Mouse (Mus musculus) forebrain, embryonic 12.5 days (tissue): ENCODE measurements at regions not wholly inside any gene's neighbourhood (a gene's known extent, or its start where the extent isn't known, plus 50 kb on each side); places are given as distances from the start of the nearest gene placed in this dataset.

Experiments used
- ATAC-seq: fragments of 200-750 bp; cut with Nextera tagmentation; 2 replicates; pipeline ENCODE4 v1.8.0; 2017; ENCODE audit warnings: moderate TSS enrichment; ENCODE audit not compliant: low FRiP score
- H3K27ac ChIP-seq: fragments of 300-500 bp; sonication (generic); 2 replicates; pipeline ENCODE4 v1.5.1; 2016; ENCODE audit warnings: mild to moderate bottlenecking
- H3K27me3 ChIP-seq: fragments of 300-500 bp; sonication (generic); 2 replicates; pipeline ENCODE4 v1.6.1; 2016; ENCODE audit warnings: mild to moderate bottlenecking
- H3K36me3 ChIP-seq: fragments of 300-500 bp; sonication (generic); replicated peaks from 2 replicates; pipeline ENCODE4 v1.6.1; 2016; ENCODE audit warnings: mild to moderate bottlenecking
- H3K4me1 ChIP-seq: fragments of 300-500 bp; sonication (generic); 2 replicates; pipeline ENCODE4 v1.6.1; 2016
- H3K4me2 ChIP-seq: fragments of 300-500 bp; sonication (generic); 2 replicates; pipeline ENCODE4 v1.6.1; 2016; ENCODE audit warnings: mild to moderate bottlenecking, moderate library complexity
- H3K4me3 ChIP-seq: fragments of 300-500 bp; sonication (generic); replicated peaks from 2 replicates; pipeline ENCODE4 v1.5.1; 2016; ENCODE audit warnings: mild to moderate bottlenecking
- H3K9ac ChIP-seq: fragments of 300-500 bp; sonication (generic); 2 replicates; pipeline ENCODE4 v1.6.1; 2016; ENCODE audit warnings: mild to moderate bottlenecking
- H3K9me3 ChIP-seq: fragments of 300-500 bp; sonication (generic); 2 replicates; pipeline ENCODE4 v1.6.1; 2016
- WGBS: fragments of 180-500 bp; shearing (Covaris S2); methylation state at CpG from one replicate; pipeline ENCODE4 v1.1.7; 2016; 5-methylcytosine and 5-hydroxymethylcytosine counted together

DNA sequence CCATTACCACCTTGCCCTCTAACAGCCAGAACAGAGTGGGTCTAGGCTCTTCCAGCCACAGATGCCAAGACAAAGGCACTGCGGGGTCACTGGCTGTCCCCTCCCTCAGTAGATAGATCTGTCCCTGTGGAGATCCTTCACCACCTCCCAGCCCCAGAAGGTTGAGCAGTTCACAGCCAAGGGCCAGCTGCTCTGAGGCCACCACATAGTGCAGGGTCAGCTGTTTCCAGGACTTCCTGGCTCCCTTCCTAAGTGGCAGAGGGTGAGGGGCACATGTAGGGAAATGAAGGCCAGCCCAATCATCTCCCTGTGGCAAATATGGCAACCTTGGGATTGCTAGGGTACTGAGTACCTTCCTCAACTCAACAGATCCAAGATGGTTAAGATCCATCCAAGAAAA is 187.8 kb downstream of the Fam43a start:
- Histone ChIP-seq H3K4me3 (no peak overlapping the region), H3K27ac (no peak overlapping the region), H3K9me3 (no peaks in the 10 kb centered on the region), H3K27me3 (no peaks in the 10 kb centered on the region), H3K36me3 (no peaks in the 10 kb centered on the region), H3K4me1 (peaks cover 16% of the 10 kb centered on the region), H3K4me2 (no peak overlapping the region), H3K9ac (no peak overlapping the region)
- no peak for ATAC-seq
- 85% methylated on average over 1 of the region's 1 CpGs for WGBS

- no peak overlapping the region for H3K4me3 ChIP-seq
- H3K36me3 ChIP-seq: no peaks in the 10 kb centered on the region
- no peaks in the 10 kb centered on the region for H3K9me3 ChIP-seq
- no peaks in the 10 kb centered on the region for H3K27me3 ChIP-seq
- H3K9ac ChIP-seq: no peak overlapping the region
- peaks cover 16% of the 10 kb centered on the region for H3K4me1 ChIP-seq
- ATAC-seq: no peak
- H3K27ac ChIP-seq: no peak overlapping the region
- WGBS: 89% methylated on average over 11 of the region's 11 CpGs
- H3K4me2 ChIP-seq: no peak overlapping the region
Observed at GRCm38 (mm10) chr16:30788321-30788781, 188.8 kb downstream of the Fam43a start.

DNA sequence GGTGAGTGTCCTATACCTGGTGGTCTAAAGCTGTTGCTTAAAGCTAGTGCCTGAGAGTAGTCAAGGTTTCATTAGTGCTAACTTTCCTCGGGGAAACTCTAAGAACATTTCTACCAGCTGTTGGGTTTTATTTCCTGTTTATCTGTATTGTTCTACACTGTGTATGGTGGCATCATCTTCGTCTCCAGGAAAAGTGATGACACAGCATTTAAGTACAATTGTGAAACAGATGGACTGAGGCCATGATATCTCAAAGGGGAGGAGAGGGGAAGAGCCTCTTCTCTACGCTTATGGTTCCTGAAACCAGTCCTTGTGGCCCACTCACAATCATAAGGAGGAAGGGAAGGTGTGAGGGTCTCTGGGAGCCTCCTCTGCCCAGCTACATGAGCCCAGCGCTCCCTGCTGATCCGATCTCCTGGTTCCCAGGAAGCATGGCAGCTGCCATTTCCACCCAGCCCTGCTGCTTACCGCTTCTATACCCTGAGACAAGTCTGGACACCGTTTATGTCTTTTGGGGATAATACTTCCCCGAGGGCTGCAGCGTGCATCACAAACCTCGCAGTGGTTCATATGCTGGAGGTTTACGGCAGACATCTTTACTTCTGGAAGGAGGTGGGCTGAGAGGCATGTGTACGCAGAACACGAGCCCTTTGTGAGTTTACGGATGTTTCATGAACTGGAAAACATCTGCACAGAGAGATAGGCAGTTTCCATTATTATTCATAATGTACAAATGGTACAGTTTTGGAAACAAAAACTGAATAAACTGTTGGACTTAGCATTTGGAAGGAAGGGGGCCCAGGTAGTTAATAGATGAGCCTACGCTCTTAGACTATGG is 189.6 kb downstream of the Fam43a start:
- H3K4me2 ChIP-seq: no peak overlapping the region
- H3K4me3 ChIP-seq: no peak overlapping the region
- H3K27me3 ChIP-seq: no peaks in the 10 kb centered on the region
- no peak overlapping the region for H3K9ac ChIP-seq
- peaks cover 16% of the 10 kb centered on the region for H3K4me1 ChIP-seq
- no peaks in the 10 kb centered on the region for H3K9me3 ChIP-seq
- 91% methylated on average over 15 of the region's 15 CpGs for WGBS
- H3K27ac ChIP-seq: no peak overlapping the region
- no peaks in the 10 kb centered on the region for H3K36me3 ChIP-seq
- ATAC-seq: no peak

- Histone ChIP-seq H3K27ac (0 out of 2 replicates have a peak overlapping the region, but pooled peaks have one; percentile 61), H3K27me3 (no peaks in the 10 kb centered on the region)
- WGBS: 59% methylated on average over 3 of the region's 3 CpGs
Observed at GRCm38 (mm10) chr16:30790036-30790435, 190.5 kb downstream of the Fam43a start.

DNA sequence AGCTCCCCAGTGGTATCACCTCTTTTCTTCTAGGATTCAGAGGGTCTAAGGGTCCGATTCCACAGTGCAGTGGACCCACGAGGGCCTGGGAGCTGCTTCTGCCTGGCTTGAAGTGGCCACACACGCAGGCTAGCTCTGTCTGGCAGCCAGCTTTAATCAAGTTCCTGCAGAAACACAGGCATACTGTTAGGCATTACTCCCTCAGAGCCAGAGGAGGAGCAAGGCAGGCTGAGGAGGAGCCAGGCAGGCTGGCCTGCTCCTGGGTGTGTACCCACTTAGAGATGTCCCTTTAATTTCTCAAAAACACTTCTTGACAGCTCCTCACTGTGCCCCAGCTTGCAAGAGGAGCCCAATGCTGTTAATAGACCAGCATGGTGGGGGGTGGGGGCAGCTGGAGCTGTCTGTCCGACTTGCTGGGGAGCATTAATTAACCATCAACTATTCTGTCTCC is 191.1 kb downstream of the Fam43a start:
- peak; percentile 39; the same call in 1 of the 2 replicates for ATAC-seq
- Histone ChIP-seq H3K27ac (peak overlapping the region; percentile 61; the same call in 1 of the 2 replicates), H3K27me3 (no peaks in the 10 kb centered on the region), H3K36me3 (no peaks in the 10 kb centered on the region), H3K4me3 (no peak overlapping the region), H3K9ac (no peak overlapping the region), H3K9me3 (no peaks in the 10 kb centered on the region), H3K4me2 (no peak overlapping the region), H3K4me1 (peaks cover 16% of the 10 kb centered on the region)
- WGBS: 33% methylated on average over 4 of the region's 4 CpGs

More at GRCm38 (mm10) chr16:30790036-30790435, 190.5 kb downstream of the Fam43a start:
- H3K4me1 ChIP-seq: peaks cover 16% of the 10 kb centered on the region
- no peaks in the 10 kb centered on the region for H3K36me3 ChIP-seq
- no peaks in the 10 kb centered on the region for H3K9me3 ChIP-seq
- ATAC-seq: no peak
- H3K4me2 ChIP-seq: no peak overlapping the region
- no peak overlapping the region for H3K4me3 ChIP-seq
- H3K9ac ChIP-seq: no peak overlapping the region

- H3K27me3 ChIP-seq: no peaks in the 10 kb centered on the region
- WGBS: 74% methylated on average over 10 of the region's 10 CpGs
- H3K36me3 ChIP-seq: no peaks in the 10 kb centered on the region
- H3K4me1 ChIP-seq: peaks cover 16% of the 10 kb centered on the region
- no peak overlapping the region for H3K4me2 ChIP-seq
- no peaks in the 10 kb centered on the region for H3K9me3 ChIP-seq
- H3K27ac ChIP-seq: 0 out of 2 replicates have a peak overlapping the region, but pooled peaks have one; percentile 61
- H3K9ac ChIP-seq: no peak overlapping the region
- no peak overlapping the region for H3K4me3 ChIP-seq
- ATAC-seq: no peak
Observed at GRCm38 (mm10) chr16:30791048-30791855, 191.7 kb downstream of the Fam43a start.

DNA sequence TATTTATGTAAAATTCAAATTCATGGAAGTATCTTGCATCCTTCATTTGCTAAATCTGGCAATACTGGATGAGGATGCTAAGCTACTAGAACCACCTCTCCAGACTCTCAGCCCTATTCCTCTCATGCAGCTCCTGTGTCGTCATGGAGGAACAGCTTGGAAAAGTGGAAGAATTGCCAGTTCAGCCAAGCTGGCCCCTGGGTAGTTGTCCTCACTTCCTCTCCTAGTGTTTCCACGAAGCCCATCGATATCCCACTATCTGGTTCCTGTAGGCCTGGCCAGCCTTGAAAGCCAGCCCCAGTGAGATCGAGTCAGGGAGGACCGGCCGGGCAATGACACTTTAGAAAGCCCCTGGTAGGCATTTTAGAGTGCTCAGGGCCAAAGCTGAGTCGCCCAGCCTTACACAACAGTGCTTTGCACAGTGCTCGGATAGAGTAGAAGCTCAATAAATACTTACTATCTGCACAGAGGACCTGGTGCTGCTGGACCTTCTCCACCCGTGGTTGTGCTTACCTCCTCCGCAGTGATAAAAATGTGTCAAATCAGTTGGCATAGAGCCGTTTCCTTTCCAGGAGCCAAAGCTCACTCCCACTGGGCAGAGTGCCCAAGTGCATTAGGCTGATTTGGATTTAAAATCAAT is 193.3 kb downstream of the Fam43a start:
- H3K9ac ChIP-seq: no peak overlapping the region
- no peak overlapping the region for H3K27ac ChIP-seq
- H3K36me3 ChIP-seq: no peaks in the 10 kb centered on the region
- no peaks in the 10 kb centered on the region for H3K27me3 ChIP-seq
- H3K4me2 ChIP-seq: no peak overlapping the region
- 84% methylated on average over 11 of the region's 11 CpGs for WGBS
- H3K4me3 ChIP-seq: no peak overlapping the region
- ATAC-seq: no peak
- H3K4me1 ChIP-seq: peaks cover 16% of the 10 kb centered on the region
- H3K9me3 ChIP-seq: no peaks in the 10 kb centered on the region

- H3K9me3 ChIP-seq: no peaks in the 10 kb centered on the region
- no peaks in the 10 kb centered on the region for H3K36me3 ChIP-seq
- H3K27ac ChIP-seq: no peak overlapping the region
- H3K4me1 ChIP-seq: peaks cover 16% of the 10 kb centered on the region
- H3K27me3 ChIP-seq: no peaks in the 10 kb centered on the region
- no peak overlapping the region for H3K9ac ChIP-seq
- WGBS: 69% methylated on average over 9 of the region's 9 CpGs
- H3K4me2 ChIP-seq: no peak overlapping the region
- no peak for ATAC-seq
- no peak overlapping the region for H3K4me3 ChIP-seq
Observed at GRCm38 (mm10) chr16:30793378-30793753, 193.8 kb downstream of the Fam43a start.

GRCm38 (mm10) chr16:30793856-30794255 is 194.3 kb downstream of the Fam43a start:
- no peaks in the 10 kb centered on the region for H3K9me3 ChIP-seq
- 92% methylated on average over 3 of the region's 3 CpGs for WGBS
- H3K27me3 ChIP-seq: no peaks in the 10 kb centered on the region
- peaks cover 16% of the 10 kb centered on the region for H3K4me1 ChIP-seq
- H3K9ac ChIP-seq: no peak overlapping the region
- H3K27ac ChIP-seq: no peak overlapping the region
- no peak overlapping the region for H3K4me2 ChIP-seq
- no peak overlapping the region for H3K4me3 ChIP-seq
- ATAC-seq: no peak
- H3K36me3 ChIP-seq: no peaks in the 10 kb centered on the region

DNA sequence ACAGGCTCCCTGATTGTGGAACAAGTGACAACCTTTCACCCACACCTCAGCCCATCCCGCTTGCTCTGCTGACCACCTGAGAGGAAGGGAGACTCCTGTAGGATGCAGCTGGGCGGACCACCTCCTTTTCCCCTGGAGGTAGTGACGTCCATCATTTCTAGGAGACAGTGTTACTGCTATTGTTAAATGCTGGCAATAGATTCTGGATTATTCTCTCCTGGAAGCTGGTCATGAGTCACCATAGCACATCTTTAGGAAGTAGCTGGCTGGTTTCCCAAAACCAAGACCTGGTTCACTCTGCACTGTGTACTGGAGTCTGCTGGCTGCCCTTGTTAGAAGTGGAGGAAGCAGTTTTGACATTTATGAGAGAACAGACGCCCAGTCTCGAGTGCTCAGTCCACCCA is 196.0 kb downstream of the Fam43a start:
- Histone ChIP-seq H3K4me2 (no peak overlapping the region), H3K9ac (no peak overlapping the region), H3K36me3 (no peaks in the 10 kb centered on the region), H3K9me3 (no peaks in the 10 kb centered on the region), H3K4me1 (peaks cover 9% of the 10 kb centered on the region), H3K27me3 (no peaks in the 10 kb centered on the region), H3K27ac (no peak overlapping the region), H3K4me3 (no peak overlapping the region)
- WGBS: 92% methylated on average over 5 of the region's 5 CpGs
- ATAC-seq: no peak

DNA sequence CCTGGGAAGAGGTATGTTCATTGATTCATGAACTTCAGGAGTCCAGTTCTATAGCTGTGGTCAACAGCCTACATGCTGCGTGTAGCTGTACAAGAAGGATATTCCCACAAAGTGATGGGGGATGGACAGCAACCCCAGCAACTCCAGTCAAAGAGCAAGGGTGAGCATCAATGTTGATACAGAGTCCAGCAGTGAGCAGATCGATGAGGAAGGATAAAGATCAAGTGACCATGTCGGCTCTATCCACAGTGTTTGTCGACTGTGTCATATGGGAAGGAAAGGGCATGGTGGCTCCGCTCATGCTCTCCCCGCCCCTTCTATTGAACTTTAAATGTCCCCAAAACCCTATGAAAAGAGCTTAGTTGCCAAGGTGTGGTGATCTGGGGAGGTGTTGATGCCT is 196.6 kb downstream of the Fam43a start:
- Histone ChIP-seq H3K4me3 (no peak overlapping the region), H3K36me3 (no peaks in the 10 kb centered on the region), H3K27me3 (no peaks in the 10 kb centered on the region), H3K9ac (no peak overlapping the region), H3K4me1 (peaks cover 3% of the 10 kb centered on the region; the same call in 1 of the 2 replicates), H3K9me3 (no peaks in the 10 kb centered on the region), H3K27ac (no peak overlapping the region), H3K4me2 (no peak overlapping the region)
- WGBS: 93% methylated on average over 6 of the region's 6 CpGs
- ATAC-seq: no peak

DNA sequence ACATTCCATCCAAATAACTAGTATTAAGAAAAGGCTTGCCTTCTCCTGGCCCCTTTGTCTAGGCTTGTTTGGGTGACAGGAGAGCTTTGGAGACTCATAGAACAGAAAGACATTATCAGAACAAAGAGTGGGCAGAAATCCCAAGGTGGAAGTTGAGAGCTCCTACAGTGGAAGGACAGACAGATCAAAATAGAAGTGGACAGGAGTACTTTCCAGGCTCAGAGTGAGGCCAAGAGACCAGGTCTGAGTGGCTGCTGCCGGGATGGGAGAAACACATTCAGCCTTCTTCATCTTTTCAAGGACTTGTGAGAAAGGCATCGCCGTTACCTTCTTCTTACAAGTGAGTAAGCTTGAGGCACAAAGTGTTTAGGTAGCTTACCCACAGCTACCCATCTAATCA is 197.5 kb downstream of the Fam43a start:
- WGBS: 95% methylated on average over 3 of the region's 3 CpGs
- no peak overlapping the region for H3K4me2 ChIP-seq
- ATAC-seq: no peak

More for the DNA sequence above, 197.5 kb downstream of the Fam43a start:
- no peaks in the 10 kb centered on the region for H3K27me3 ChIP-seq
- no peaks in the 10 kb centered on the region for H3K9me3 ChIP-seq
- H3K4me1 ChIP-seq: no peaks in the 10 kb centered on the region
- H3K36me3 ChIP-seq: no peaks in the 10 kb centered on the region
- H3K4me3 ChIP-seq: no peak overlapping the region
- H3K9ac ChIP-seq: no peak overlapping the region
- H3K27ac ChIP-seq: no peak overlapping the region
